Mouse (Mus musculus) left cerebral cortex, adult 2 months (tissue): ENCODE results near the gene Rad23b. TPM values are rescaled to one million over a fixed set of nuclear protein-coding genes. Genes with fewer than 3 reads are reported as not detected.

ENCODE experiments used
- DNase-seq, 2 experiments: peaks; one replicate each; pipeline ENCODE4 v3.0.0; 2021 to 2022; ENCODE audit warnings: low spot score in 2 of 2, mixed read lengths in 1 of 2; ENCODE audit errors: extremely low spot score in 1 of 2
- H3K27ac ChIP-seq: fragments of 200-600 bp; 2 replicates; pipeline ENCODE4 v1.8.1; 2022
- H3K4me3 ChIP-seq: fragments of 200-600 bp; 2 replicates; pipeline ENCODE4 v1.8.1; 2022
- CTCF ChIP-seq: fragments of 200-600 bp; IDR thresholded peaks from 2 replicates; pipeline ENCODE4 v1.8.1; 2022; ENCODE audit warnings: antibody characterized with exemption, mild to moderate bottlenecking, moderate library complexity
- intact Hi-C: fragments of 180-260 bp; cut with DNase I; formaldehyde crosslinking; loops from one replicate; pipeline ENCODE4 v1.15.1; 2025
- total RNA-seq, 2 experiments: library from RNA; stranded (reverse); gene quantifications; 2 replicates each; pipeline ENCODE4 v1.2.3; 2021

Gene Rad23b
- total RNA-seq, 2 experiments from 2014 or later, result 180 to 193 TPM

DNA sequence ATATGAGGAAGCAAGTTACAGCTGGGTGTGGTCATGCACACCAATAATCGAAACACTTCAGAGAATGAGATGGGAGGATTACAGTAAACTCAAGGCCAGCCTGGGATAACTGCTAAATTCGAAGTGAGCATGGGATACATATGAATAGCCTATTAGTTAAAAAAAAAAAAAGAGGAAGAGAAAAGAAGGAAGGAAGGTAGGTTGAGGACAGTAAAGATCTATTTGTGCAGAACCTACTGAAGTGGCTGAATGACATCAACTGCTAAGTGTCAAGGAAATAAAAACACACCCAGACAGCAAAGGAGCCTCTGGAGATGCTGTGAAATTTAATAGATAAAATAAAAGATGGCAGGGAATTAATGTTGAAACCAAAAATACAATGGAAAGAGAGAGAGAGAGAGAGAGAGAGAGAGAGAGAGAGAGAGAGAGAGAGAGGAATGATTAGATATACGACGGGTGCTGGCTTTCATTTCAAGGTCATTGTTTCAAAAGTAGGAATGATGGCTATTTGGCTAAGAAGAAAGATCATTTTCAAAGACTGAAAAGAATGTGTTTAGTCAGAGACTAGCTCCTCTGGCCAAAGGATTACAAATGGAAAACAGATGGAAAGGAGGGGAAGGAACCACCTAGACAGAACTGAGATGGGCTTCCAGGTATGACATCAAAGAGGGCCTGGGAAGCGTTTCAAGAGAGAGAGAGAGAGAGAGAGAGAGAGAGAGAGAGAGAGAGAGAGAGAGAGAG, 14.6 kb upstream of the Rad23b start:
- no peak for DNase-seq
- intact Hi-C loops, result no loop called here
- no peak for TF ChIP-seq CTCF
- Histone ChIP-seq H3K4me3 (no peak overlapping the region), H3K27ac (no peak overlapping the region)

DNA sequence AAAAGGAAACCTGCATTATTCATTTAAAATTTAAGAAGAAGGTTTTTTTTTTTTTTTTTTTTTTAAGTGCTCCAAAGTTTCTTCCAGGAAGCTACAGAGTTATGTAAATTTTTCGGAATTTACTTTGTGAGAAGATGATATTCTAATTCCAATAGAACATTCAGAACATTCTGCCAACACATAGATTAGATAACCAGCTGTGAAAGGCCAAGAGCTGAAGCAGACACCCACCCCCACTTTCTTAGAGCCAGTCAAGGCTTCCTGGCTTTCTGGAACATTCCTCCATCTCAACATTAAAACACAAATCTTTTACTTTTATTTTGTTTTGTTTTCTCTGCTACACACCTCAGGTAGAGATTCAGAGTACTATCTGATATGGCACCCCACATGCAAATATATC, 10.9 kb upstream of the Rad23b start:
- no peak overlapping the region for H3K4me3 ChIP-seq
- DNase-seq, result no peak
- no peak for TF ChIP-seq CTCF
- intact Hi-C loops, result no loop called here
- H3K27ac ChIP-seq, result no peak overlapping the region

DNA sequence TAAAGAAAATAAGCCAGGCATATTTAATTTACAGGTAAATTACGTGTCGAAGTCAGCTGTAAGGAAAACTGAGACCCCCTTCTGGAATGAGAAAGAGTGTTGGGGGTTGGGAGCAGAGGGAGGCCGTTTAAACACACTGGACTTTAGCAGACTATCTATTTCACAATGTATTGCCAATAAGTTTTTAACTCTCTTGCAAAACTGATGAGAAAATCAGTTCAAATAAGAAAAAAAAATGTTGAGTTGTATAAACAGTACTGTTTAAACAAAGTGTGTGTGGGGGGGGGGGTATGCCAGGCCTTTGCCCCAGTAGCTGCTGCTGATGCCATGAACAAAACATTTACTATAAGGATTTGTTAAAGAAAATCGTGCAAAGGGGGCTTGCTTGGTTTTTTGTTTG, 10.5 kb upstream of the Rad23b start:
- intact Hi-C loops, result no loop called here
- H3K27ac ChIP-seq, result no peak overlapping the region
- DNase-seq, result no peak
- TF ChIP-seq CTCF, result no peak
- no peak overlapping the region for H3K4me3 ChIP-seq

DNA sequence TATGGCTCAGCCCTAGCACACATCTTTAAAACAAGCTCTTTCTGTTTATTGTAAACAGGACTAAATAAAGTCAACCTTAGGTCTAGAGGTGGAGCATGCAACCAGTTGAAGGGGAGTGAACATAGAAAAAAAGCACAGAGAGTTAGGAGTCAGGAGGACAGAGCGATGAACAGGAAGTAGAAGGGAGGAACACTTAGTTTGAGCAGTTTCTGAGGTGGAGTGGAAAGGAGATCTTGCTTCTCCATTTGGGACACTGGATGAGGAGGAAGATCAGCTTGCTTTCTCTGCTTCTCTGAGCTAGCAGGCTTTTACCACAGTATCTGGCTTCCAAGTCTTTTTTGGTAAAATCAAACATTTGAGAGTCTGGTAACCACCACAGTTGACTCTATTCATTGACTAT, 8.0 kb upstream of the Rad23b start:
- no peak for DNase-seq
- intact Hi-C loops, result no loop called here
- no peak overlapping the region for H3K27ac ChIP-seq
- no peak for TF ChIP-seq CTCF
- H3K4me3 ChIP-seq, result no peak overlapping the region

DNA sequence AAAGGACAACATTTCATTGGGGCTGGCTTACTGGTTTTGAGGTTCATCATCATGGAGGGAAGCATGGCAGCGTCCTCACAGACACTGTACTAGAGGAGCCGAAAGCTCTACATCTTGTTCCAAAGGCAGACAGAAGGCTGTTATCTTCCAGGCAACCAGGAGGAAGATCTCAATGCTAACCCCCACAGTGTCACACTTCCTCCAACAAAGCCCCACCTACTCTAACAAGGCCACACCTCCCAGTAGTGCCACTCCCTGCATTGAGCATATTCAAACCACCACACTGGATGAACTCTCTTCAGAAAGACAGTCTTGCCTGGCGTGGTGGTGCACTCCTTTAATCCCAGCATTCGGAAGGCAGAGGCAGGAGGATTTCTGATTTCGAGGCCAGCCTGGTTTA, 7.2 kb upstream of the Rad23b start:
- H3K27ac ChIP-seq, result no peak overlapping the region
- no peak for DNase-seq
- intact Hi-C loops, result no loop called here
- H3K4me3 ChIP-seq, result no peak overlapping the region
- no peak for TF ChIP-seq CTCF

DNA sequence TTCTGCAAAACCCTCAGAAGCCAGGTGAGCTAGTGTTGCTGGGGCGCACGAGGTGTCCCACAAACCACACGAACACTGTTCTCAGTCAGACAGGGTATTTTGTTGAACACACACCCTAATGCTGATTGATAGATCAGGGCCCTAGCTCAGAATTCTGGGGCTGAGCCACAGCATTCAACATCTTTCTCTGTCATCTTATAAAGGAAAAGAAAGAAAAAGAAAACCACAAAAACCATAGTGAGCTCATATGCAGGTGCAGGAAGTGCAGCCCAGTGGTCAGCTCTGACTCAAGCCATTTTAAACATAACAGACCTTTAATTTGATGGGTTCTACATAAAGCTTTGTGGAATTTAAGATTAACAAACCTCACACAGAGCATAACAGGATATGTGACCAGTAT, 6.6 kb upstream of the Rad23b start:
- no peak for DNase-seq
- no peak for TF ChIP-seq CTCF
- Histone ChIP-seq H3K27ac (no peak overlapping the region), H3K4me3 (no peak overlapping the region)
- intact Hi-C loops, result no loop called here

DNA sequence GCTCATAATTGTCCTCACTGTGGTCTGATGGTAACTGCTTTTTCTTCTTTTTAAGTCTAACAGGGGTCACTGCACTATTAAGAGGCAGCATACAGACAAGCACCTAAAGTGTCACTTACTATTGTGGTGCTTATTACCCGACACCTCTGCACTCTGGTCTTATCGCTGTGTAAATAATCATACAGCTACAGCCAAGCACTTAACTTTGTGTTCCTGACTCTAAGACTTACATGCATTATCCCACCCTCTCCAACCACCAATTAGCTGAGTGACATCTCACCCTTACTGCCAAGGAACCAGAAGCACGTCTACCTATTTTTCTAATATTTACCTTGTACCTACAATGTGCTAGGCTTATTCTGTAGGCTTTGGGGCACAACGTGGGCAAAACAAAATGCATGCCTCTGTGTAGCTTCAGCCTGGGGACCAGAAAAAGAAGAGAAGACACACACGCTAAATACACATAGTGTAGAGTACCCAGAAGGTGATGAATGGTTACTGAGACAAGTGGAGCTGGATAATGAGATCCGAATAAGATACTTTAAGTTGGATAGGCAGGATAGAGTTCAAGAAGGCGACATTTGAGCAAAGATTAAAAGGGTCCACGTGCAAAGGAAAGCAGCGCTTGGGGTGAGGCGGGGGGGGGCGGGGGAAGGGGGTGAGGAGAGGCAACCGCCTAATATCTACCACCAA, 938 bp upstream of the Rad23b start:
- Histone ChIP-seq H3K4me3 (peak overlapping the region; percentile 56), H3K27ac (peak overlapping the region; percentile 89)
- no peak for DNase-seq
- intact Hi-C loops, result no loop called here
- no peak for TF ChIP-seq CTCF

DNA sequence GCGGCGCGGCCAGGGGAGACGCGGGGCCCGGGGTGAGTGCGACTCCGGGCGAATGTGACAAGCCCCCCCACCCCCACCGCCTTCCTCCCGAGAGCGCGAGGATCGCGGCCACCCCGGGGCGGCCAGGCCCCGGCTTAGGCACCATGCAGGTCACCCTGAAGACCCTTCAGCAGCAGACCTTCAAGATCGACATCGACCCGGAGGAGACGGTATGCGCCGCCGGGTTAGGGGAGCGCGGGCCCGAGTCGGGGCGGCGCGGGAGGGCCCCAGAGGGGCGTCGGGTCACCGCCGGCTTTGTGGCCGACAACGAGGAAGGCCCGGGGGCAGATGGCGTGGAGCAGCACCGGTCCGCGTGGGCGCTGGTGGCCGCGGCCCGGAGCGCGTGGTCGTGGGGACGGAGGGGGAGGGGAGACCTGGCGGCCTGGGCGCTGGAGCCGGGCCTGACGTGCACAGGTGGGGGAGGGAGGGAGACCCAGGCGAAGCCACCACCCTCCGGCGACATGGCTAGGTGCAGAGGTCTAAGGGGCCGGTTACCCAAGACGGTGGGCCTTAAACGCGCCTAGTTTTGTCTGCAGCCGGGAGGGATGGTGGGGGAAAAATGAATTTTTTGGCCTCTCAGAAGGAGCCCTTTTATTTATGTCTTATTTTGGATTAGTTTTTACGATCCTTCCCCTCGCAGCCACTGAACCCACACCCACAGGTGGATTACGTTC, 532 bp downstream of the Rad23b start:
- TF ChIP-seq CTCF, result no peak
- DNase-seq, result peak; percentile 43 to 47
- intact Hi-C loops, result loop anchor here (2.0 kb wide), 1 partner anchor 18 kb away; no protein-coding TSS in a partner anchor

DNA sequence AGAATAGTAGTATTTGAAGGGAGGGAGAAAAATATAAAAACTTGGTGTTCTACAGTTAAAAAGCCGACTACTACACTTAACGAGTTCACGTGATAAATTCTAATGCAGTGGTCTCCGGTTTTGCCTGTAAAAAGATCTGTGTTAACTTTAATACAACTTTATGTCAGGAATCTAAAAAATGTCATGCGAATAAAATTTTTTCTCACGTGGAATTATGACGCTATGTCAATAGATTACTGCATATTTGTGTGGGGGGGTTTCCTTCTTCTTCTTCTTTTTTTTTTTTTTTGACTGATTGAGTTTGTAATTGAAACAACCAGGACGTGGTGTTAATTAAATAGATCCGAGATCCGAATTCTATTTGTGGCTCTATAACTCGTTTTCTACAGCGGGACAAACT, 1.2 kb downstream of the Rad23b start:
- DNase-seq, result no peak
- peak overlapping the region; percentile 85 for H3K4me3 ChIP-seq
- TF ChIP-seq CTCF, result no peak
- intact Hi-C loops, result loop anchor here (1.0 to 2.0 kb wide), 2 partner anchors 18 to 47 kb away; no protein-coding TSS in a partner anchor
- H3K27ac ChIP-seq, result no peak overlapping the region

More for the DNA sequence above, 532 bp downstream of the Rad23b start:
- Histone ChIP-seq H3K27ac (peak overlapping the region; percentile 99), H3K4me3 (peak overlapping the region; percentile 85)

DNA sequence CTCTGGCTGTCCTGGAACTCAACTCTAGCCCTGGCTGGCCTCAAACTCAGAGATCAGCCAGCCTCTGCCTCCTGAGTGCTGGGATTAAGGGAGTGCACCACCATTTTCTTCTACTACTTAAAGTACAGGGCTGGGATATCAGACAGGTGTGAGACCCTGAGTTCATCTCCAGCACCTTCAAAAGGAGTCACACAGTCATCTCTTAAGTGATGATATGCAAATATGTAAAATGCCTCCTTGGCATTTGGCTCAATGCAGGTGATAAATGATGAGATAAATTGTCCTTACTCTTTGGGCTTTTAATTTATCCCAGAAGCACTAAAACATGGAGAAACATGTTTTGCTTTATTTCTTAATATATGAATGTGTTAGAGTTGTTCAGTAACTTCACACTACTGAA, 2.0 kb downstream of the Rad23b start:
- peak overlapping the region; percentile 16; the same call in 1 of the 2 replicates for H3K4me3 ChIP-seq
- no peak overlapping the region for H3K27ac ChIP-seq
- TF ChIP-seq CTCF, result no peak
- DNase-seq, result no peak
- intact Hi-C loops, result loop anchor here (1.0 to 2.0 kb wide), 2 partner anchors 17 to 46 kb away; no protein-coding TSS in a partner anchor

DNA sequence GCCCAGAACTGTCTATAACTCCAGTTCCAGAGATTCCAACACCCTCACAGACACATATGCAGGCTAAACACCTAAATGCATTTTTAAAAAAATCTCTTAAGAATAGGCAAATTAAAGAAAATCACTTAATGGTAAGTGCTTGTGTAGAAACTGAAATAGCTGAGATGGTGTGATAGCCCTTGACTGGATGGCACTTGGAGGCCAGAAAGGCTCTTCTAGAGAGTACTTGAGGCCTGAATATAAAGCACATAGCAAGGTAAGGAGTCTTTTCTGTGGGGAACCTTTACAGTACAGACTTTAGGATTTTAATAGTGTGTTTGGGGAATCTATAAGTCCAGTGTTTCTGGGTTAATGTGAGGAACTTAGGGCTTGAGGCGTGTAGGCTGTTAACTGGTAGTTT, 4.2 kb downstream of the Rad23b start:
- no peak overlapping the region for H3K27ac ChIP-seq
- TF ChIP-seq CTCF, result no peak
- DNase-seq, result no peak
- intact Hi-C loops, result no loop called here
- H3K4me3 ChIP-seq, result no peak overlapping the region

DNA sequence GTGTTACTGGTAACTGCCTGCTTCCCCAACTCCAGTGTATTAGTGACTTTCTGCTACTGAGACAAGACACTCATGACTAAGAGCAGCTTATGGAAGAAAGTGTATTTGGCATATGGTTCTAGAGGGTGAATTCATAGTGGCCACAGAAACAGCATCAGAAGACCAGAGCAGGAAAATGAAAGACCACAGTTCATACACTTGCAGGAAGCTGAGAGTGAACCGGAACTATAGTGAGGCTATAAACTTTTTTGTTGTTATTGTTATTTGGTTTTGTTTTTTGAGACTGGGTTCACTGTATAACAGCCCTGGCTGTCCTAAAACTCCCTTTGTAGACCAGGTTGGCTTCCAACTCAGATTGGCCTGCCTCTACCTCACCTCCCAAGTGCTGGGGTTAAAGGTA, 6.0 kb downstream of the Rad23b start:
- no peak for TF ChIP-seq CTCF
- intact Hi-C loops, result no loop called here
- DNase-seq, result no peak

More for the DNA sequence above, 6.0 kb downstream of the Rad23b start:
- Histone ChIP-seq H3K4me3 (no peak overlapping the region), H3K27ac (no peak overlapping the region)
